Comparison of ENCODE assay signal across 8 mouse cellular contexts in the genomic region with DNA sequence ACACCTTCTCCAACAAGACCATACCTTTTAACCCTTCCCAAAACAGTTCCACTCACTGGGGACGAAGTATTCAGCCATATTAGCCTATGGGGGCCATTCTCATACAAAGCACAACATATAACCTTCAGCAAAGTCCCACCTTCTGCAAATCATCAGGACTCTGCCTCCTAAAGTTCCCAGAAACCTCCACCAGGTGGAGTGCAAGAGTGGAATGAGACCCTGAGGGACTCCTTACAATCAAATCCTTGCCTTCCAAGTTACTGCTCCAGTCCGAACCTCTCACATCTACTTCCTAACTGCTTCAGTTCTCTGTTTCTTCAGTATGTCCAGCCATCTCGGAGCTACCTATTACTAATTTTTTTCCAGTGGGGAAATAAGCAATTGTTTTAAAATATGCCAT.
DNase-seq lines count a peak whose midpoint lies in the region; ATAC-seq and TF ChIP-seq lines count a peak whose summit lies in the region.

No protein-coding gene starts in this region.

- ATAC-seq in liver, postnatal 0 days, result no peak

- H3K27ac ChIP-seq in limb, embryonic 10.5 days, result no peak overlapping the region
- no peak overlapping the region for H3K27ac ChIP-seq in liver, postnatal 0 days (ENCODE audit: low read depth)

- no peaks in the 10 kb centered on the region for H3K27me3 ChIP-seq in limb, embryonic 10.5 days (ENCODE audit: low read depth, poor library complexity, severe bottlenecking)
- H3K27me3 ChIP-seq in liver, postnatal 0 days (ENCODE audit: insufficient read depth, low read length), result no peaks in the 10 kb centered on the region

- H3K9me3 ChIP-seq in limb, embryonic 10.5 days (replicated peaks), result no peaks in the 10 kb centered on the region
- no peaks in the 10 kb centered on the region for H3K9me3 ChIP-seq in liver, postnatal 0 days (ENCODE audit: low read length)

- no peaks in the 10 kb centered on the region for H3K4me1 ChIP-seq in limb, embryonic 10.5 days
- no peaks in the 10 kb centered on the region for H3K4me1 ChIP-seq in liver, postnatal 0 days (ENCODE audit: insufficient read depth)

- 49% methylated on average over 3 of the region's 3 CpGs for WGBS in limb, embryonic 10.5 days
- 59% methylated on average over 3 of the region's 3 CpGs for WGBS in liver, postnatal 0 days (ENCODE audit: insufficient replicate concordance)

- no peak overlapping the region for H3K4me2 ChIP-seq in liver, postnatal 0 days (ENCODE audit: low read depth, low read length)

- peak; percentile 55; the same call in 1 of the 2 replicates for TF ChIP-seq CTCF in brain, embryonic 14.5 days (IDR thresholded peaks at IDR 0.05; ENCODE audit: borderline replicate concordance, extremely low read depth, insufficient read depth, insufficient read length)
- TF ChIP-seq CTCF in liver, postnatal 0 days (IDR thresholded peaks at IDR 0.05; ENCODE audit: low read depth), result no peak

- no peaks in the 10 kb centered on the region for H3K36me3 ChIP-seq in limb, embryonic 10.5 days
- no peaks in the 10 kb centered on the region for H3K36me3 ChIP-seq in liver, postnatal 0 days (replicated peaks; ENCODE audit: insufficient read depth, low read length)

- peak; percentile 15 for DNase-seq in gastrocnemius, postnatal 10 days
- DNase-seq in gastrocnemius, adult 8-10 months (ENCODE audit: low spot score in 2 of 2), result no peak
- DNase-seq in lung, postnatal 14 days, result peak; percentile 6
- no peak for DNase-seq in lung, adult 18-20 months
- peak; percentile 37 for DNase-seq in brain, embryonic 14.5 days (ENCODE audit: low read depth)
- peak; percentile 33 for DNase-seq in limb, embryonic 10.5 days (ENCODE audit: low spot score)
- no peak for DNase-seq in spleen, postnatal 4 days (ENCODE audit: low spot score in 2 of 2)
- no peak for DNase-seq in liver, postnatal 0 days

- no peak overlapping the region for H3K4me3 ChIP-seq in limb, embryonic 10.5 days
- H3K4me3 ChIP-seq in liver, postnatal 0 days (ENCODE audit: low read depth, low read length), result no peak overlapping the region

- TF ChIP-seq POLR2A in brain, embryonic 14.5 days (IDR thresholded peaks at IDR 0.05; ENCODE audit: borderline replicate concordance, extremely low read depth, insufficient read depth, insufficient read length, poor library complexity, severe bottlenecking), result no peak

- TF ChIP-seq EP300 in liver, postnatal 0 days (IDR thresholded peaks at IDR 0.05; ENCODE audit: low read depth), result no peak

- H3K9ac ChIP-seq in liver, postnatal 0 days (replicated peaks), result no peak overlapping the region

Comparison
In these comparisons a context has a peak if more than half of its experiments do, and no peak if none do; other contexts are left out.
1. DNase-seq: peak in gastrocnemius, postnatal 10 days (single experiment), lung, postnatal 14 days (single experiment), brain, embryonic 14.5 days (single experiment) and limb, embryonic 10.5 days (single experiment); none in gastrocnemius, adult 8-10 months (0 of 2), lung, adult 18-20 months (0 of 2), spleen, postnatal 4 days (0 of 2) and liver, postnatal 0 days (single experiment).